Mouse (Mus musculus) gastrocnemius, adult 2 months (tissue): ENCODE measurements around the gene Nadk. TPM values are rescaled to one million over a fixed set of nuclear protein-coding genes. Genes with fewer than 3 reads are reported as not detected.

ENCODE experiments used
- DNase-seq: peaks from one replicate; pipeline ENCODE4 v3.0.0; 2022
- H3K27ac ChIP-seq: fragments of 200-600 bp; 2 replicates; pipeline ENCODE4 v1.8.1; 2022; ENCODE audit warnings: mild to moderate bottlenecking
- H3K4me3 ChIP-seq: fragments of 200-600 bp; 2 replicates; pipeline ENCODE4 v1.8.1; 2022; ENCODE audit warnings: mild to moderate bottlenecking, moderate library complexity
- CTCF ChIP-seq: fragments of 200-600 bp; IDR thresholded peaks from 2 replicates; pipeline ENCODE4 v1.8.1; 2022; ENCODE audit warnings: antibody characterized with exemption, mild to moderate bottlenecking, moderate library complexity
- intact Hi-C: fragments of 180-260 bp; cut with DNase I; formaldehyde crosslinking; loops from one replicate; pipeline ENCODE4 v1.15.1; 2025
- long read RNA-seq, 2 experiments: library from polyadenylated mRNA; stranded (forward); transcript quantifications; one replicate each; pipeline ENCODE4 v2.0.0; 2021
- total RNA-seq, 2 experiments: library from RNA; stranded (reverse); gene quantifications; 2 replicates each; pipeline ENCODE4 v1.2.3; 2021

The Nadk gene
- total RNA-seq = 10 to 100 TPM; 16.4 to 21.5 TPM
- long read RNA-seq, experiment 1, transcript Nadk-203 (12 exons, 3,152 nt) = major isoform, 43 of 69 reads
- long read RNA-seq, experiment 1, partial matches to known transcripts = 7 of 69 reads
- long read RNA-seq, experiment 1, other reads (novel, unspliced or antisense) = 18 of 69 reads
- long read RNA-seq, experiment 2, transcript Nadk-203 (12 exons, 3,152 nt) = major isoform, 43 of 56 reads
- long read RNA-seq, experiment 2, partial matches to known transcripts = 1 of 56 reads
- long read RNA-seq, experiment 2, other reads (novel, unspliced or antisense) = 12 of 56 reads

DNA sequence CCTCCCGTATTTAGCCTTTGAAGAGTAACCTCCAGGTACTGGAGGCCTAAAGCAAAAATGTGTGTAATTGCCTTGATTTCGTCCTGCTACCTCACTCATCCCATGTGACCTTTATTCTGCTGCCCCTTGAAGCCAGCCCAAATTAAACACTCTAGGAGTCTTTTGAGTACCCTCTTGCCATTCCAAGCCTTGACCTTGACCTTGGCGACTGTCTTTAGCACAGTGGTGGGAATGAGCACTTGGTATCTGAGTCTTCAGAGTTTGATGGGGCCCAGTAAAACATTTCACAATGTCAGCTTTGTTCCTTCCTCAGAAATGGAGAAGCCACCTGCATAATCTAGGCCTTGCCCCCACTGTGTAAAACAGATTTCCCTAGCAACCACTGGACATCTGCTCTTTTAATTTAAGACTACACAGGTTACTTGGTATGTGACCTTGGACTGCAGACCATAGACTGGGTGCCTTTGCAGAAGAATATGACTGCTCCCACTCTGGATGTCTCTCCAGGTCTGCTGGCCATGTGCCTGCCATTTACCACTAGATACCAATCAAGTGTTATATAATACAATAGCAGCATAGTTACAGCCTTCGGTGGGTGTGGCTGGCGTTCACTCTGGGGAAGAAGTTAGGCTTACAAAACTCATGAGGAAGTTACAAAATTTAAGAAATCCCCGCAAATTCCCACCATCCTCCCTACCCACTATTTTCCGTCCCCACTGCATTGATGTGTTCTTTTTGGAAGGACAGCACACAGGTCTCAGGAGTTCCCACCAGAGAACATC lies at the start of gene Nadk:
Nadk (plus strand) TSS at position 718 of the 782 bp plus-strand sequence.
- Histone ChIP-seq H3K27ac (peak within 1 kb of the TSS; percentile 96), H3K4me3 (peak within 1 kb of the TSS; percentile 76)
- no peak for TF ChIP-seq CTCF
- intact Hi-C loops = loop anchor here (2.0 kb wide), 1 partner anchor 69 kb away; no protein-coding TSS in a partner anchor
- peak; percentile 45 for DNase-seq

DNA sequence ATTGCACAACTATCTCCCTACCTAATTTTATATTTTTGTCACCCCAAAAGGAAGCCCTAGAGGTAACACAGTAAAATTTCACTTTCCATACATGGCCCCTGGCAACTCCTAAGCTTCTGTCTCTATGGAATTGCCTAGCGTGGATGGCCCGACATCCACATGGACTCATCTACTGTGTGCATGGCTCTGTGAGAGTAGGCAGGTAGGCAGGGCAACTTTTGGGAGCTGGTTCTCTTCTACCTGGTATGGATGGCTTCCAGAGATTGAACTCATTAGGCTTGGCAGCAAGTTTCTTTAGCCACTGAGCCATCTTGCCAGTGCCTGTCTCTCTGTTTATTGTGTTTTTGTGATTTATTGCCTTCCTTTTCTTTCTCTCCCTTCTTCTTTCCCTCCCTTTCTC lies 47.4 kb upstream of the Nadk start:
- no peak for TF ChIP-seq CTCF
- intact Hi-C loops = no loop called here
- H3K4me3 ChIP-seq = no peak overlapping the region

GRCm38 (mm10) chr4:155517948-155518517 lies 44.1 kb upstream of the Nadk start:
- no peak overlapping the region for H3K4me3 ChIP-seq
- H3K27ac ChIP-seq = no peak overlapping the region
- intact Hi-C loops = loop anchor here (2.0 kb wide), 1 partner anchor 21 kb away; no protein-coding TSS in a partner anchor
- no peak for DNase-seq
- TF ChIP-seq CTCF = peak; percentile 29

More for the DNA sequence above, 47.4 kb upstream of the Nadk start:
- no peak overlapping the region for H3K27ac ChIP-seq
- no peak for DNase-seq

GRCm38 (mm10) chr4:155522327-155522726 lies 39.9 kb upstream of the Nadk start:
- no peak overlapping the region for H3K27ac ChIP-seq
- intact Hi-C loops = no loop called here
- DNase-seq = no peak
- no peak for TF ChIP-seq CTCF
- no peak overlapping the region for H3K4me3 ChIP-seq

DNA sequence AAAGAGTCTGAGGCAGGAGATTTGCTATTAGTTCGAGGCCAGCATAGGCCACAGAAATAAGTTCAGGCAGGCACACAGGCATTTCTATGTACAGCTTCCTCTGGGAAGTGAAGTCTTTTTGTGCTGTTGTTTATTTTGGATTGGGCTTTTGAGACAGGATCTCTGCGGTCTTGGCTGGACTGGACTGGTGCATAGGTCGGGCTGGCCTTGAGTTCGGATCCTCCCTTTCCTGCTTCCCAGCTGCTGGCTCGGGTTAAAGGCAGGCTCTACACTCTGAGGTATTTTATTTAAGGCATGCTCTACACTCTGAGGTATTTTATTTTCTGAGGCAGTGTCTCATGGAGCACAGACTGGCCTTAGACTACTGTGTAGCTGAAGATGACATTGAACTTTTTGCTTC lies 36.4 kb upstream of the Nadk start:
- Histone ChIP-seq H3K27ac (no peak overlapping the region), H3K4me3 (no peak overlapping the region)
- intact Hi-C loops = no loop called here
- no peak for TF ChIP-seq CTCF
- DNase-seq = no peak

DNA sequence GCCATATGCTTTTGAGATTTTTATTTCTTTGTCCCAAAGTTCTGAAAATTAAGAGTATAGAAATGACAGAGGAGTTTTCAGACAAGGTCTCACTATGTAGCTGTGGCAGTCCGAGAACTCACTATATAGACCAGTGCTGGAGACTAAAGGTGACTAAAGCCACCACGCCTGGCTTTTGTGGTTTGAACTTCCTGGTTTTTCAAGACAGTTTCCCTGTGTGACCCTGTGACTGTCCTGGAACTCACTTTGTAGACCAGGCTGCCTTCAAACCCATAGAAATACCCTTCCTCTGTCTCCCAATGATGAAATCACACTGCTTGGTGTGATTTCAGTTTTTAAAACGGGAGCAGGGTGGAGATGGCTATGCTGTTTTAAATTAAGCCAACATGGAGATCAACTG lies 32.9 kb upstream of the Nadk start:
- no peak for DNase-seq
- TF ChIP-seq CTCF = no peak
- H3K27ac ChIP-seq = no peak overlapping the region
- H3K4me3 ChIP-seq = no peak overlapping the region
- intact Hi-C loops = no loop called here

- Histone ChIP-seq H3K27ac (no peak overlapping the region), H3K4me3 (no peak overlapping the region)
- no peak for DNase-seq
- intact Hi-C loops = no loop called here
- no peak for TF ChIP-seq CTCF
Observed at GRCm38 (mm10) chr4:155549993-155550392, 12.2 kb upstream of the Nadk start.

- no peak for TF ChIP-seq CTCF
- intact Hi-C loops = no loop called here
- H3K27ac ChIP-seq = no peak overlapping the region
- no peak overlapping the region for H3K4me3 ChIP-seq
- no peak for DNase-seq
Observed at GRCm38 (mm10) chr4:155550446-155550845, 11.7 kb upstream of the Nadk start.

DNA sequence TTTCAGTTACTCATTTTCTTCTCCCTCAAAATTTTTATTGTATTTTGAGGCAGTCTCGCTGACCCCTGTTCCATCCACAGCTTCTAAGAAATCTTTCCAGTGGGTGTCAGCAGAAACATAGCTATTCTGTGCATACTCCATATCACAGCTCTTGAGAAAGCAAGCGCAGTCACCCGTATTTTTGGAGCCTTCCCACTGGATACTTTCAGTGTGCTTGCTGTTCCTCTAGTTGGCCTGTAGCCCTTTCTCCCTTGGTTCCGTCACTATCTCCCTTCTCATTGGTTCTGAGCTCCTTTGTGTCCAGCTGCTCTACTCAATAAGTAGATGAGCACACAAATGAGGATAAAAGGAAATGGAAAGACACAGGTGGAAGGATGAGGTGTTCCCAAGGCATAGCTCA lies 11.1 kb upstream of the Nadk start:
- Histone ChIP-seq H3K4me3 (no peak overlapping the region), H3K27ac (no peak overlapping the region)
- TF ChIP-seq CTCF = no peak
- DNase-seq = no peak
- intact Hi-C loops = no loop called here

DNA sequence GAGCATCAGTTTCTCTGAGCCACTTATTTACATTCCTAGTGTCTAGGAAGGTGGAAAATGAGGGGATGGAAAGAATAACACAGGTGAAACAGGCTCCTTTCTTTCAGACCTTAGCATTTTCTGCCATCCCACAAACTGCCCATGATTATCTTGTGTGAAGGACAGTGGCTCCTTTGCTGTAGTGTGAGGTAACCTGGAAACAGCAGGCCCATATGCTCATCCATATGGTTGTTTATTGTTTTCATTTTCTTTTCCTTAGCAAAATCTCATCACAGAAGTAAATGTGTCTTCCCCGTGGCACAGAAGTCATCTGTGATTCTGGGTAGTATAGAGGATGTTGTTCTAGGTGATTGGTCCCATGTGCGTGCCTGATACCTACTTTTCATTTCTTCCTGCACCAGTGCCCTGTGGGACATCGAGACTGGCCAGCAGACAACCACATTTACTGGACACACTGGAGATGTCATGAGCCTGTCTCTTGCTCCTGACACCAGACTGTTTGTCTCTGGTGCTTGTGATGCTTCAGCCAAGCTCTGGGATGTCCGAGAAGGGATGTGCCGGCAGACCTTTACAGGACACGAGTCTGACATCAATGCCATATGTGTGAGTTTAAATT lies 9.2 kb upstream of the Nadk start:
- TF ChIP-seq CTCF = no peak
- Histone ChIP-seq H3K4me3 (no peak overlapping the region), H3K27ac (peak overlapping the region; percentile 46; the same call in 1 of the 2 replicates)
- intact Hi-C loops = no loop called here
- DNase-seq = no peak

- intact Hi-C loops = no loop called here
- Histone ChIP-seq H3K4me3 (no peak overlapping the region), H3K27ac (no peak overlapping the region)
- no peak for TF ChIP-seq CTCF
- DNase-seq = no peak
Observed at GRCm38 (mm10) chr4:155554880-155555279, 7.3 kb upstream of the Nadk start.

- TF ChIP-seq CTCF = no peak
- intact Hi-C loops = no loop called here
- no peak overlapping the region for H3K4me3 ChIP-seq
- no peak overlapping the region for H3K27ac ChIP-seq
- no peak for DNase-seq
Observed at GRCm38 (mm10) chr4:155555464-155555863, 6.7 kb upstream of the Nadk start.

DNA sequence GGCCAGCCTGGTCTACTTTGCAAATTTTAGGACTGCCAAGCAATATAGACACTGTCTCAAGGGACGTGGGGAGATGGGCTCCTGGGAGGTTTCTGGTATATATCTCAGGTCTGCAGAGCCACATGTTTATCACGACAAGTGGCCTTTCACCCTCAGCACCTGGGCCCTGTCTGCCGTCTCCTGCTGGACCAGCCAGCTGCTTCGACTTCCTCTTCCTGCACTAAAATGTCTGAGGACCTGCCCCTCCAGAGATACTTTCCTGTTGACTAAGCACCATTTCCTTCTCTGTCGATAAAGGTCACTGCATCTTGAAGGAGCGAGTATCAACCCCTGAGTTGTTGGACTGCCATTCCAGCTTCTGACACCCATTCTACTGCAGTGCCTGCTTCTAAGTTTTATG lies 2.7 kb upstream of the Nadk start:
- Histone ChIP-seq H3K4me3 (no peak overlapping the region), H3K27ac (peak overlapping the region; percentile 48)
- intact Hi-C loops = no loop called here
- no peak for TF ChIP-seq CTCF
- DNase-seq = no peak
